11 mouse cellular contexts compared by ENCODE assay signal in the genomic region with DNA sequence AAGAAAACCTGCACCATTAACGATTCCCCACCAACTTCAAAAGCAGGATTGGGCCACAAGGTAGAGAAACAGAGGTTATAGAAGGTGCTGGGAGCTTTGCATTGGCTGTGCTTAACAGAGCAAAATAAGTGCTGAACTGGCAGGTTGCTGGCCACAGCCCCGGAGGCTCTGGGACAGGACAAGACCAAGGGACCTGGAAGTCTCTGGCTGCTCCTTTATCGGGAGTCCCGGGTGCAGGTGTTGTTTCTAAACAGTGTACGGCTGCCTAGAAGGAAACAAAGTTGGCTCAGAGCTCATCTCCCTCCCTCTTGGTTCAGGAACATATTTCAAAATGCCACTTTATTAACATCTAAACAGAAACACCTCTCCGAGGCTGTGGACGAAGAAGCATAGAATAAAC.
DNase-seq lines count a peak whose midpoint lies in the region; ATAC-seq and TF ChIP-seq lines count a peak whose summit lies in the region.
"Had no signal": no experiment of that assay in that cellular context is flagged by ENCODE, and none has a peak within 500 bp of the region (broad histone marks: within the 10 kb centered on the region; RNA-seq: fewer than 3 reads in every experiment).

No protein-coding gene starts in this region.

- no peak overlapping the region for H3K9ac ChIP-seq in kidney, embryonic 14.5 days (ENCODE audit: low read depth, low read length)
- no peak overlapping the region for H3K9ac ChIP-seq in embryonic facial prominence, embryonic 15.5 days
- H3K9ac ChIP-seq in hindbrain, embryonic 13.5 days, result 0 out of 2 replicates have a peak overlapping the region, but pooled peaks have one; percentile 30
- no peak overlapping the region; the same call in 1 of the 2 replicates for H3K9ac ChIP-seq in midbrain, postnatal 0 days (replicated peaks; ENCODE audit: low read length, poor library complexity, severe bottlenecking)

- peak; percentile 72; the same call in 1 of the 2 replicates for ATAC-seq in kidney, embryonic 14.5 days (ENCODE audit: low FRiP score, low TSS enrichment)
- ATAC-seq in embryonic facial prominence, embryonic 15.5 days (ENCODE audit: insufficient number of reproducible peaks, low FRiP score, low TSS enrichment, low read depth), result no peak
- ATAC-seq in hindbrain, embryonic 13.5 days (ENCODE audit: low FRiP score), result peak; percentile 65; the same call in 1 of the 2 replicates
- ATAC-seq in midbrain, postnatal 0 days (ENCODE audit: low FRiP score), result no peak
- ATAC-seq: activated CD4-positive, CD25-positive, alpha-beta regulatory T cell, adult 4 months had no signal

- no peaks in the 10 kb centered on the region for H3K4me1 ChIP-seq in kidney, embryonic 14.5 days (ENCODE audit: control insufficient read depth, insufficient read depth, low read length)
- H3K4me1 ChIP-seq in embryonic facial prominence, embryonic 15.5 days, result peaks cover 8% of the 10 kb centered on the region; the same call in 1 of the 2 replicates
- peaks cover 8% of the 10 kb centered on the region for H3K4me1 ChIP-seq in hindbrain, embryonic 13.5 days (replicated peaks)
- H3K4me1 ChIP-seq in midbrain, postnatal 0 days (ENCODE audit: insufficient read depth, low read length), result no peaks in the 10 kb centered on the region

- H3K27me3 ChIP-seq in kidney, embryonic 14.5 days (ENCODE audit: control insufficient read depth, insufficient read depth, low read length), result no peaks in the 10 kb centered on the region
- H3K27me3 ChIP-seq in embryonic facial prominence, embryonic 15.5 days, result no peaks in the 10 kb centered on the region
- no peaks in the 10 kb centered on the region for H3K27me3 ChIP-seq in hindbrain, embryonic 13.5 days
- no peaks in the 10 kb centered on the region for H3K27me3 ChIP-seq in midbrain, postnatal 0 days (ENCODE audit: insufficient read depth, low read length)
- H3K27me3 ChIP-seq: CH12.LX had no signal

- no peak overlapping the region for H3K27ac ChIP-seq in kidney, embryonic 14.5 days (ENCODE audit: low read depth, low read length)
- no peak overlapping the region for H3K27ac ChIP-seq in embryonic facial prominence, embryonic 15.5 days (replicated peaks)
- no peak overlapping the region for H3K27ac ChIP-seq in hindbrain, embryonic 13.5 days
- 0 out of 2 replicates have a peak overlapping the region, but pooled peaks have one; percentile 6 for H3K27ac ChIP-seq in midbrain, postnatal 0 days (ENCODE audit: low read depth, low read length)

- no peak overlapping the region for H3K4me3 ChIP-seq in kidney, embryonic 14.5 days (ENCODE audit: low read length)
- H3K4me3 ChIP-seq in embryonic facial prominence, embryonic 15.5 days (replicated peaks), result no peak overlapping the region
- peak overlapping the region; percentile 4; the same call in 1 of the 2 replicates for H3K4me3 ChIP-seq in hindbrain, embryonic 13.5 days
- H3K4me3 ChIP-seq in midbrain, postnatal 0 days (ENCODE audit: low read depth, low read length), result 0 out of 2 replicates have a peak overlapping the region, but pooled peaks have one; percentile 17

- H3K9me3 ChIP-seq in kidney, embryonic 14.5 days (ENCODE audit: control insufficient read depth, low read length), result no peaks in the 10 kb centered on the region
- H3K9me3 ChIP-seq in embryonic facial prominence, embryonic 15.5 days (replicated peaks), result no peaks in the 10 kb centered on the region
- H3K9me3 ChIP-seq in hindbrain, embryonic 13.5 days, result no peaks in the 10 kb centered on the region
- H3K9me3 ChIP-seq in midbrain, postnatal 0 days (ENCODE audit: low read length), result no peaks in the 10 kb centered on the region

- WGBS in kidney, embryonic 14.5 days, result 48% methylated on average over 7 of the region's 7 CpGs
- WGBS in embryonic facial prominence, embryonic 15.5 days, result 56% methylated on average over 7 of the region's 7 CpGs
- WGBS in hindbrain, embryonic 13.5 days, result 45% methylated on average over 7 of the region's 7 CpGs
- WGBS in midbrain, postnatal 0 days, result 18% methylated on average over 7 of the region's 7 CpGs

- no peak for TF ChIP-seq CTCF in midbrain, postnatal 0 days (IDR thresholded peaks at IDR 0.05)

- H3K4me2 ChIP-seq in kidney, embryonic 14.5 days (replicated peaks; ENCODE audit: low read depth, low read length), result peak overlapping the region; percentile 31
- H3K4me2 ChIP-seq in embryonic facial prominence, embryonic 15.5 days (replicated peaks), result peak overlapping the region; percentile 17; the same call in 1 of the 2 replicates
- peak overlapping the region; percentile 46 for H3K4me2 ChIP-seq in hindbrain, embryonic 13.5 days
- H3K4me2 ChIP-seq in midbrain, postnatal 0 days (ENCODE audit: low read depth, low read length, poor library complexity, severe bottlenecking), result peak overlapping the region; percentile 36

- H3K36me3 ChIP-seq in kidney, embryonic 14.5 days (ENCODE audit: control insufficient read depth, insufficient read depth, low read length), result no peaks in the 10 kb centered on the region
- H3K36me3 ChIP-seq in embryonic facial prominence, embryonic 15.5 days, result no peaks in the 10 kb centered on the region
- H3K36me3 ChIP-seq in hindbrain, embryonic 13.5 days, result no peaks in the 10 kb centered on the region
- no peaks in the 10 kb centered on the region for H3K36me3 ChIP-seq in midbrain, postnatal 0 days (ENCODE audit: insufficient read depth, low read length)

- no peak for DNase-seq in kidney, adult 11 months
- no peak for DNase-seq in midbrain, postnatal 0 days (ENCODE audit: low spot score)
- DNase-seq in spleen, postnatal 10 days (ENCODE audit: low spot score in 2 of 2), result no peak
- DNase-seq in heart, adult 18-20 months, result no peak
- DNase-seq in heart, postnatal 4 days, result no peak
- DNase-seq: thymus, adult 2 months had no signal

Comparison
In these comparisons a context has a peak if more than half of its experiments do, and no peak if none do; other contexts are left out.
1. ATAC-seq: peak in kidney, embryonic 14.5 days (single experiment) and hindbrain, embryonic 13.5 days (single experiment); none in embryonic facial prominence, embryonic 15.5 days (single experiment) and midbrain, postnatal 0 days (single experiment).
2. H3K4me3 ChIP-seq: peak in hindbrain, embryonic 13.5 days (single experiment) and midbrain, postnatal 0 days (single experiment); none in kidney, embryonic 14.5 days (single experiment) and embryonic facial prominence, embryonic 15.5 days (single experiment).
3. Peak in every context shown above with its lines, with median percentiles within 50 percentile points of each other: H3K4me2 ChIP-seq.